Mouse (Mus musculus): ENCODE measurements around the gene Gm17087. TPM values are rescaled to one million over a fixed set of nuclear protein-coding genes. Genes with fewer than 3 reads are reported as not detected.

Gene Gm17087
- total and polyA plus RNA-seq, 3 experiments: 0.17 TPM; not detected in 2

Other genes with a start within 250 kb of the Gm17087 start
- 0.03 and 0.04 TPM in 2 replicates for gene Prr18, start 229.5 kb downstream of the Gm17087 start, total RNA-seq (2012; rRNA removed)
- gene Prr18, start 229.5 kb downstream of the Gm17087 start, polyA plus RNA-seq (2012; ENCODE audit: insufficient read depth in 1 of 2, insufficient read length in 2 of 2, low read depth in 1 of 2, low replicate concordance in 2 of 2, missing spikeins in 1 of 2): under 1 TPM in 1 of 2 experiments, not detected in 1; 0.10 TPM
- not detected in 2 replicates for gene T2, start 211.0 kb downstream of the Gm17087 start, total RNA-seq (2012; rRNA removed)
- under 1 TPM in 1 of 2 experiments, not detected in 1; 0.15 TPM for gene T2, start 211.0 kb downstream of the Gm17087 start, polyA plus RNA-seq (2012; ENCODE audit: insufficient read depth in 1 of 2, insufficient read length in 2 of 2, low read depth in 1 of 2, low replicate concordance in 2 of 2, missing spikeins in 1 of 2)
- gene T, start 132.5 kb downstream of the Gm17087 start, total RNA-seq (2012; rRNA removed): not detected in 2 replicates
- gene T, start 132.5 kb downstream of the Gm17087 start, polyA plus RNA-seq (2012; ENCODE audit: insufficient read depth in 1 of 2, insufficient read length in 2 of 2, low read depth in 1 of 2, low replicate concordance in 2 of 2, missing spikeins in 1 of 2): not detected
- gene Pde10a, start 41.6 kb downstream of the Gm17087 start, total RNA-seq (2012; rRNA removed): 2.8 and 3.1 TPM in 2 replicates
- 1 to 10 TPM in 1 of 2 experiments, not detected in 1; 6.9 TPM for gene Pde10a, start 41.6 kb downstream of the Gm17087 start, polyA plus RNA-seq (2012; ENCODE audit: insufficient read depth in 1 of 2, insufficient read length in 2 of 2, low read depth in 1 of 2, low replicate concordance in 2 of 2, missing spikeins in 1 of 2)

Data from MEL (cell line).